Mouse (Mus musculus): ENCODE results near the gene Siglec1. TPM values are rescaled to one million over a fixed set of nuclear protein-coding genes. Genes with fewer than 3 reads are reported as not detected.

The Siglec1 gene
- total RNA-seq, 2 experiments from 2014 or later: 0.48 TPM; not detected in 1

- ATAC-seq (replicated peaks; ENCODE audit: low FRiP score, low TSS enrichment, poor library complexity, severe bottlenecking): no peak
These were observed 57.3 kb downstream of the Siglec1 start for GRCm38 (mm10) chr2:131029065-131029935.

GRCm38 (mm10) chr2:131026941-131027340 is 59.6 kb downstream of the Siglec1 start:
- no peak for ATAC-seq (replicated peaks; ENCODE audit: low FRiP score, low TSS enrichment, poor library complexity, severe bottlenecking)

GRCm38 (mm10) chr2:131025230-131025629 is 61.3 kb downstream of the Siglec1 start:
- ATAC-seq (replicated peaks; ENCODE audit: low FRiP score, low TSS enrichment, poor library complexity, severe bottlenecking): no peak

Other genes starting within 250 kb of the Siglec1 start
- 22.4 and 37.8 TPM in 2 replicates for gene 4930402H24Rik, start 180.4 kb downstream of the Siglec1 start, total RNA-seq (2014; fragmentation: Nextera tagmentation)
- gene 4930402H24Rik, start 180.4 kb downstream of the Siglec1 start, total RNA-seq (2017): 7.5 and 12.6 TPM in 2 replicates
- 11.3 and 17.0 TPM in 2 replicates for gene Atrn, start 180.3 kb downstream of the Siglec1 start, total RNA-seq (2014; fragmentation: Nextera tagmentation)
- gene Atrn, start 180.3 kb downstream of the Siglec1 start, total RNA-seq (2017): 7.8 and 10.5 TPM in 2 replicates
- not detected in 2 replicates for gene Gfra4, start 43.7 kb downstream of the Siglec1 start, total RNA-seq (2014; fragmentation: Nextera tagmentation)
- not detected in 2 replicates for gene Gfra4, start 43.7 kb downstream of the Siglec1 start, total RNA-seq (2017)
- gene Adam33, start 23.0 kb downstream of the Siglec1 start, total RNA-seq (2014; fragmentation: Nextera tagmentation): 0.76 TPM in 1 of 2 replicates, not detected in the other
- gene Adam33, start 23.0 kb downstream of the Siglec1 start, total RNA-seq (2017): not detected in 2 replicates
- 0.44 and 3.9 TPM in 2 replicates for gene Hspa12b, start 40.5 kb upstream of the Siglec1 start, total RNA-seq (2014; fragmentation: Nextera tagmentation)
- gene Hspa12b, start 40.5 kb upstream of the Siglec1 start, total RNA-seq (2017): 1.3 TPM in 1 of 2 replicates, not detected in the other
- not detected in 2 replicates for gene Gm11037, start 46.7 kb upstream of the Siglec1 start, total RNA-seq (2014; fragmentation: Nextera tagmentation)
- not detected in 2 replicates for gene Gm11037, start 46.7 kb upstream of the Siglec1 start, total RNA-seq (2017)
- gene 1700037H04Rik, start 73.3 kb upstream of the Siglec1 start, total RNA-seq (2014; fragmentation: Nextera tagmentation): 92.8 and 94.2 TPM in 2 replicates
- gene 1700037H04Rik, start 73.3 kb upstream of the Siglec1 start, total RNA-seq (2017): 29.0 and 55.6 TPM in 2 replicates
- gene Cenpb, start 93.3 kb upstream of the Siglec1 start, total RNA-seq (2014; fragmentation: Nextera tagmentation): 8.0 and 8.8 TPM in 2 replicates
- 6.8 and 10.8 TPM in 2 replicates for gene Cenpb, start 93.3 kb upstream of the Siglec1 start, total RNA-seq (2017)
- gene Cdc25b, start 100.2 kb upstream of the Siglec1 start, total RNA-seq (2014; fragmentation: Nextera tagmentation): 8.7 and 21.6 TPM in 2 replicates
- gene Cdc25b, start 100.2 kb upstream of the Siglec1 start, total RNA-seq (2017): 5.4 and 19.0 TPM in 2 replicates
- gene Spef1, start 100.5 kb upstream of the Siglec1 start, total RNA-seq (2014; fragmentation: Nextera tagmentation): 3.7 and 4.1 TPM in 2 replicates
- 1.3 and 2.5 TPM in 2 replicates for gene Spef1, start 100.5 kb upstream of the Siglec1 start, total RNA-seq (2017)
- gene Ap5s1, start 120.3 kb upstream of the Siglec1 start, total RNA-seq (2014; fragmentation: Nextera tagmentation): 5.9 and 14.7 TPM in 2 replicates
- 1.9 and 3.3 TPM in 2 replicates for gene Ap5s1, start 120.3 kb upstream of the Siglec1 start, total RNA-seq (2017)
- gene Mavs, start 147.3 kb upstream of the Siglec1 start, total RNA-seq (2014; fragmentation: Nextera tagmentation): 28.8 and 28.9 TPM in 2 replicates
- gene Mavs, start 147.3 kb upstream of the Siglec1 start, total RNA-seq (2017): 16.9 and 24.8 TPM in 2 replicates
- 47.4 and 52.7 TPM in 2 replicates for gene Pank2, start 175.7 kb upstream of the Siglec1 start, total RNA-seq (2014; fragmentation: Nextera tagmentation)
- 56.3 and 94.8 TPM in 2 replicates for gene Pank2, start 175.7 kb upstream of the Siglec1 start, total RNA-seq (2017)